Mouse (Mus musculus) kidney, adult 2 months (tissue): Measurements from ENCODE around the gene Uggt1.

Experiments used
- CTCF ChIP-seq: fragments of 200-500 bp; conservative IDR thresholded peaks from 2 replicates; pipeline ENCODE4 v1.5.1; 2011; ENCODE audit warnings: low read depth, mild to moderate bottlenecking, control low read depth, low read length, moderate library complexity, mixed read lengths; ENCODE audit not compliant: insufficient read depth, insufficient read length
- POLR2A ChIP-seq: fragments of 200-500 bp; IDR thresholded peaks from one replicate; pipeline ENCODE4 v1.6.1; 2011; ENCODE audit warnings: low read depth, low read length, control low read depth

DNA sequence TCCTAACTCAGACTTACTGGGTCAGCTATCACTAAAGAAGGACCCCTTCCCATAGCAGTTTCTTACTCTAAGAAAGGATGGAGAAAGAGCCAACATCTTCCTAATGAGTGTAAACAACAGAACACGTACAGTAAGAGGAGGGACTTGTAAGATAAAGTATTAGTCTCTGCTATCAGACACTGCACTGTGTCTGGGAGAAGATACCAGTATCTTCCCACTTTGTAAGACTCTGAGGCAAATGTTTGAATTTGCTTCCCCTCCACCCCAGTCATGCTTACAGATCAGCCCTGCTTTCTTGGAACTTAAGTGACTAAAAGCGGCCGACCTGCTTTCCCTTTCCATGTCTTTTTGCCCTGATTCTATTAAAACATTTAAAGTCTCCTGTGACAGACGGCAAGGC lies 30.2 kb downstream of the Uggt1 start:
- no peak for TF ChIP-seq CTCF
- TF ChIP-seq POLR2A, result no peak
